Mouse (Mus musculus): ENCODE measurements around the gene Ms4a8a. TPM values are rescaled to one million over a fixed set of nuclear protein-coding genes. Genes with fewer than 3 reads are reported as not detected.
"Not testable (repeated sequence)": the region's sequence is repeated elsewhere in the genome, so short reads cannot be mapped to it uniquely, and the experiment has no call there.

The Ms4a8a gene
- not detected in 2 replicates for polyA plus RNA-seq (2015; fragmentation: Nextera tagmentation; extraction: Ambion mirVana)

DNA sequence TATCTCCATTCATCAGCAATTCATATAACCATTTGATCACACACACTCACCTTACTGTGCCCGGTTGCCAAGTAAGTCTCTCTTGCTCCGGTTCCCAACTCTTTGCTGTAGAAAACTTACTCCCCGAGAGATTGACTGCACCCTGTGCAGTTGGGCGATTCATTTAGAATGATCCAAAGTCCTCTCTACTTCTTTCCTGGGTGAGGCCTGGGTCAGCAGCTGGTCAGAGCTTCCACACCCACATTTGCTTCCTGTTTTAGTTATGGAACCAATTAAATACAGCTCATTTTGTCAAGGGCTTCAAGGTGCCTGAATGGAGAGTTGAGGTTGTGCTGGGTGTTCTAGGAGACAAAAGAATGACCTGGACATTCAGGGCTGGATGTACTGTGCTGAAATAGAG, at the start of gene Ms4a8a:
Ms4a8a (minus strand) TSS at position 169 of the 400 bp plus-strand sequence.
- Histone ChIP-seq H3K4me3 (no peak within 1 kb of the TSS), H3K4me1 (no peaks in the 10 kb centered on the region), H3K4me2 (no peak within 1 kb of the TSS), H3K27ac (no peak within 1 kb of the TSS), H3K27me3 (no peaks in the 10 kb centered on the region), H3K9ac (no peak within 1 kb of the TSS), H3K9me3 (no peaks in the 10 kb centered on the region), H3K36me3 (no peaks in the 10 kb centered on the region)
- no peak for ATAC-seq (ENCODE audit: insufficient number of reproducible peaks, insufficient read depth, low FRiP score, low TSS enrichment, low read depth)
- 83% methylated on average over 4 of the region's 4 CpGs for WGBS

GRCm38 (mm10) chr19:11129702-11130101, 48.8 kb upstream of the Ms4a8a start:
- no peak overlapping the region for H3K27ac ChIP-seq
- H3K4me2 ChIP-seq = no peak overlapping the region
- H3K27me3 ChIP-seq = no peaks in the 10 kb centered on the region
- no peak for ATAC-seq (ENCODE audit: insufficient number of reproducible peaks, insufficient read depth, low FRiP score, low TSS enrichment, low read depth)
- no peaks in the 10 kb centered on the region for H3K36me3 ChIP-seq
- peaks cover 5% of the 10 kb centered on the region; the same call in 1 of the 2 replicates for H3K9me3 ChIP-seq
- H3K4me1 ChIP-seq = no peaks in the 10 kb centered on the region
- no peak overlapping the region for H3K4me3 ChIP-seq
- 81% methylated on average over 1 of the region's 1 CpGs for WGBS
- no peak overlapping the region for H3K9ac ChIP-seq

- not testable (repeated sequence) for H3K9ac ChIP-seq, H3K9me3 ChIP-seq, H3K27me3 ChIP-seq, H3K36me3 ChIP-seq, H3K27ac ChIP-seq, H3K4me1 ChIP-seq
- H3K4me3 ChIP-seq = peak overlapping the region; percentile 41
- H3K4me2 ChIP-seq = peak overlapping the region; percentile 52
- 2% methylated on average over 16 of the region's 38 CpGs for WGBS
- peak; percentile 90 for ATAC-seq (ENCODE audit: insufficient number of reproducible peaks, insufficient read depth, low FRiP score, low TSS enrichment, low read depth)
These were observed 40.1 kb upstream of the Ms4a8a start for GRCm38 (mm10) chr19:11121016-11121420.

GRCm38 (mm10) chr19:11119338-11119737, 38.4 kb upstream of the Ms4a8a start:
- ATAC-seq (ENCODE audit: insufficient number of reproducible peaks, insufficient read depth, low FRiP score, low TSS enrichment, low read depth) = no peak
- Histone ChIP-seq H3K9ac (no peak overlapping the region), H3K36me3 (no peaks in the 10 kb centered on the region), H3K27me3 (no peaks in the 10 kb centered on the region), H3K4me2 (no peak overlapping the region), H3K27ac (no peak overlapping the region), H3K9me3 (no peaks in the 10 kb centered on the region), H3K4me3 (no peak overlapping the region), H3K4me1 (no peaks in the 10 kb centered on the region)
- WGBS = 91% methylated on average over 2 of the region's 2 CpGs

- WGBS = 83% methylated on average over 3 of the region's 3 CpGs
- H3K36me3 ChIP-seq = no peaks in the 10 kb centered on the region
- ATAC-seq (ENCODE audit: insufficient number of reproducible peaks, insufficient read depth, low FRiP score, low TSS enrichment, low read depth) = no peak
These were observed 26.8 kb upstream of the Ms4a8a start for GRCm38 (mm10) chr19:11107746-11108145.

DNA sequence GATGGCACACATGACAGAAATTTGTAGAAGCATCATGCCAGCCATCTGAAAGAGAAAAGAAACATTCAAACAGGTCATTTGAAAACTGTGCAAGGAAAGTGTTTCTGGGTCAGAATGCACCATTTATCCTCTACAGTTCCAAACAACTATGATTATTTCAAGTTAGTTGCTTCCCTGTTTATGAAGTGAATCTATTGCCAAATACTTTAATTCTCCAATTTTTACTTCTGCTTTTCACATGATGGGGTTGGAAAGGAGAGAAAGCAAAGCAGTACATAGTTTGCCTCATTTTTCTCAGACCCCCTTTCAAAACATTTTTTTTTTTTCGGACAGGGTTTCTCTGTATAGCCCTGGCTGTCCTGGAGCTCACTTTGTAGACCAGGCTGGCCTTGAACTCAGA, 21.0 kb upstream of the Ms4a8a start:
- no peak for ATAC-seq (ENCODE audit: insufficient number of reproducible peaks, insufficient read depth, low FRiP score, low TSS enrichment, low read depth)
- no peak overlapping the region for H3K4me2 ChIP-seq
- 72% methylated on average over 1 of the region's 1 CpGs for WGBS
- no peak overlapping the region for H3K27ac ChIP-seq
- no peaks in the 10 kb centered on the region for H3K27me3 ChIP-seq
- no peaks in the 10 kb centered on the region for H3K36me3 ChIP-seq
- H3K9ac ChIP-seq = no peak overlapping the region
- H3K9me3 ChIP-seq = no peaks in the 10 kb centered on the region
- H3K4me1 ChIP-seq = no peaks in the 10 kb centered on the region
- H3K4me3 ChIP-seq = no peak overlapping the region

More at GRCm38 (mm10) chr19:11107746-11108145, 26.8 kb upstream of the Ms4a8a start:
- Histone ChIP-seq H3K9me3 (no peaks in the 10 kb centered on the region), H3K4me3 (no peak overlapping the region), H3K9ac (no peak overlapping the region), H3K27me3 (no peaks in the 10 kb centered on the region), H3K4me1 (no peaks in the 10 kb centered on the region), H3K27ac (no peak overlapping the region), H3K4me2 (no peak overlapping the region)

GRCm38 (mm10) chr19:11098401-11098800, 17.5 kb upstream of the Ms4a8a start:
- no peak overlapping the region for H3K27ac ChIP-seq
- H3K4me3 ChIP-seq = no peak overlapping the region
- no peaks in the 10 kb centered on the region for H3K4me1 ChIP-seq
- no peaks in the 10 kb centered on the region for H3K9me3 ChIP-seq
- ATAC-seq (ENCODE audit: insufficient number of reproducible peaks, insufficient read depth, low FRiP score, low TSS enrichment, low read depth) = no peak
- WGBS = 69% methylated on average over 3 of the region's 3 CpGs
- H3K36me3 ChIP-seq = no peaks in the 10 kb centered on the region
- peaks cover 4% of the 10 kb centered on the region for H3K27me3 ChIP-seq
- H3K4me2 ChIP-seq = no peak overlapping the region
- no peak overlapping the region for H3K9ac ChIP-seq

GRCm38 (mm10) chr19:11092131-11092530, 11.2 kb upstream of the Ms4a8a start:
- H3K27me3 ChIP-seq = peaks cover 22% of the 10 kb centered on the region
- H3K36me3 ChIP-seq; H3K4me1 ChIP-seq; H3K27ac ChIP-seq; H3K9ac ChIP-seq; ATAC-seq (ENCODE audit: insufficient number of reproducible peaks, insufficient read depth, low FRiP score, low TSS enrichment, low read depth); H3K9me3 ChIP-seq: not testable (repeated sequence)
- WGBS = 3% methylated on average over 50 of the region's 50 CpGs
- peak overlapping the region; percentile 36 for H3K4me3 ChIP-seq
- H3K4me2 ChIP-seq = peak overlapping the region; percentile 57

DNA sequence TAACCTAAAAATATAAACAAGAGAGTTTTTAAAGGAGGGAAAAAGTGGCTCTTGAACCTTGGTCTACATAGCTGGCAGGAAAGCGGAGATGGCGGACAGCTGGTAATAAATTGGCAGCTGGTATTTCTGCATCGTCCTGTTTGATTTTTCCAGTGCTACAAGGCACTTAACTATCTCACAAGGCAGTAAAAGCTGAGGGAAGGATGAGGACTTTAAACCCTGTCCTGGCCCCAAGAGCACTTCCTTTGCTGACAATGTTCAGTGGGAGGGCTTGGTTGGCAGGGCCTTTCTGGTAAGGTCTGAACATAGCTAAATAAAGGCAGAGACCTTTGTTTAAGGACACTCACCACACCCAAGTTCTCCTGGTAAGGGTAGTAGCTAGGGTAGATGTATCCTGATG, 10.5 kb downstream of the Ms4a8a start:
- Histone ChIP-seq H3K4me3 (no peak overlapping the region), H3K4me2 (no peak overlapping the region), H3K4me1 (no peaks in the 10 kb centered on the region), H3K9ac (no peak overlapping the region), H3K9me3 (no peaks in the 10 kb centered on the region), H3K27ac (no peak overlapping the region), H3K36me3 (no peaks in the 10 kb centered on the region), H3K27me3 (no peaks in the 10 kb centered on the region)
- no peak for ATAC-seq (ENCODE audit: insufficient number of reproducible peaks, insufficient read depth, low FRiP score, low TSS enrichment, low read depth)
- WGBS = 83% methylated on average over 3 of the region's 3 CpGs

GRCm38 (mm10) chr19:11065202-11065875, 15.6 kb downstream of the Ms4a8a start:
- no peak overlapping the region for H3K27ac ChIP-seq
- no peak for ATAC-seq (ENCODE audit: insufficient number of reproducible peaks, insufficient read depth, low FRiP score, low TSS enrichment, low read depth)
- WGBS = 80% methylated on average over 2 of the region's 2 CpGs
- H3K4me3 ChIP-seq = no peak overlapping the region
- H3K27me3 ChIP-seq = no peaks in the 10 kb centered on the region
- H3K36me3 ChIP-seq = no peaks in the 10 kb centered on the region
- H3K9ac ChIP-seq = no peak overlapping the region
- no peak overlapping the region for H3K4me2 ChIP-seq
- H3K4me1 ChIP-seq = no peaks in the 10 kb centered on the region
- no peaks in the 10 kb centered on the region for H3K9me3 ChIP-seq

DNA sequence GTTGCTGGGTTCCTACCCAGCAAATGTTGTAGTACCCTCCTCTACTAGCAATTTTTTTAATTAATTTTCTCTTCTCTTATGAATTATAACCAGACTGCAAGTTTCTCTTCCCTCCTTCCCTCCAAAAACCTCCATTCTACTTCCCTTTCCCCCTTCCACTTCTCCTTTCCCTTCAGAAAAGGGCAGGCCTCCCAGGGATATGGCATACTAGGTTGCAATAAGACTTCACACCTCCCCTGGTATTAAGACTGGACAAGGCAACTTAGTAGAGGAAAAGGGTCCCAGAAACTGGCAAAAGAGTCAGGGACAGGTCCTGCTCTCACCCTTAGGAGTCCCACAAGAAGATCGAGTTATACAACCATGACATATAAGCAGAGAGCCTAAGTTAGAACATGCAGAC, 20.0 kb downstream of the Ms4a8a start:
- no peaks in the 10 kb centered on the region for H3K27me3 ChIP-seq
- no peak overlapping the region for H3K27ac ChIP-seq
- H3K9me3 ChIP-seq = no peaks in the 10 kb centered on the region
- no peak overlapping the region for H3K4me3 ChIP-seq
- H3K4me1 ChIP-seq = no peaks in the 10 kb centered on the region
- H3K4me2 ChIP-seq = no peak overlapping the region
- H3K9ac ChIP-seq = no peak overlapping the region
- H3K36me3 ChIP-seq = no peaks in the 10 kb centered on the region
- WGBS = 79% methylated on average over 1 of the region's 1 CpGs
- ATAC-seq (ENCODE audit: insufficient number of reproducible peaks, insufficient read depth, low FRiP score, low TSS enrichment, low read depth) = no peak

DNA sequence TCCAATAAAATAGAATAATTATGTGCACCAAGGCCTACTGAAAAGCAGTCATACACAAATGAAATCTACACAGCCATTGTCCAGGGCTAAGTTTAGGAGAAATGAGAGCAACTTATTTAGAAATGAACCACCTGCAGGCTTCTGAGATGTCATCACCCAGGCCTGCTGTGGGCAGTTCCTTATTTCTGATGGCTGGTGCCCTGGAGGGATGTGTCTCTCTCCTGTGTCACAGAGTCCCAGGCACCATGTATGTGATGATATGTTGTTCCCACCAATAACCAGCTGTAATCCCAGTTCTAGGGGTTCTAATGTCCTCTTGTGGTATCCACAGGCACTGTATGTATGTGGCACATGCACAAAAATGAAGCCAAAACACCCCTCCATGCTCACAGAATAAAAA, 20.9 kb downstream of the Ms4a8a start:
- Histone ChIP-seq H3K27ac (no peak overlapping the region), H3K4me2 (no peak overlapping the region), H3K4me1 (no peaks in the 10 kb centered on the region), H3K27me3 (no peaks in the 10 kb centered on the region), H3K4me3 (no peak overlapping the region), H3K9ac (no peak overlapping the region), H3K9me3 (no peaks in the 10 kb centered on the region), H3K36me3 (no peaks in the 10 kb centered on the region)
- ATAC-seq (ENCODE audit: insufficient number of reproducible peaks, insufficient read depth, low FRiP score, low TSS enrichment, low read depth) = no peak
